Mouse (Mus musculus) MEL (cell line): ENCODE results near the gene Rerg. TPM values are rescaled to one million over a fixed set of nuclear protein-coding genes. Genes with fewer than 3 reads are reported as not detected.

Source experiments
- DNase-seq: peaks from one replicate; pipeline ENCODE4 v3.0.0; 2011; ENCODE audit warnings: low read depth, low spot score
- H3K27ac ChIP-seq: 2 replicates; pipeline ENCODE4 v1.5.1; 2012; ENCODE audit warnings: low read depth, mild to moderate bottlenecking, control low read depth, low read length, moderate library complexity; ENCODE audit not compliant: control insufficient read depth
- H3K27me3 ChIP-seq, 2 experiments: fragments of 150-350 bp in 1 of 2; sonication (generic) in 1 of 2; 2 replicates each; pipeline ENCODE4 v1.6.1; 2012; ENCODE audit warnings: low read length in 2 of 2, mild to moderate bottlenecking in 2 of 2, improper control_type of control experiment in 1 of 2, moderate library complexity in 1 of 2; ENCODE audit not compliant: insufficient read depth in 2 of 2, control insufficient read depth in 1 of 2
- H3K36me3 ChIP-seq, 2 experiments: 2 replicates each; pipeline ENCODE4 v1.6.1; 2012 to 2014; ENCODE audit warnings: low read length in 2 of 2, improper control_type of control experiment in 1 of 2, inconsistent platforms in 1 of 2, mild to moderate bottlenecking in 1 of 2; ENCODE audit not compliant: insufficient read depth in 2 of 2, control insufficient read depth in 1 of 2
- H3K4me1 ChIP-seq, 2 experiments: fragments of 150-350 bp in 1 of 2; sonication (generic) in 1 of 2; 2 replicates each; pipeline ENCODE4 v1.6.1; 2012; ENCODE audit warnings: low read length in 2 of 2, improper control_type of control experiment in 1 of 2, mild to moderate bottlenecking in 1 of 2; ENCODE audit not compliant: insufficient read depth in 2 of 2, control insufficient read depth in 1 of 2
- H3K4me3 ChIP-seq, 2 experiments: fragments of 150-350 bp in 1 of 2; sonication (generic) in 1 of 2; 2 replicates each; pipeline ENCODE4 v1.5.1; 2012; ENCODE audit warnings: low read depth in 2 of 2, low read length in 2 of 2, mild to moderate bottlenecking in 2 of 2, moderate library complexity in 2 of 2, control low read depth in 1 of 2, improper control_type of control experiment in 1 of 2; ENCODE audit not compliant: control insufficient read depth in 1 of 2, insufficient read depth in 1 of 2
- H3K79me2 ChIP-seq: 2 replicates; pipeline ENCODE4 v1.6.1; 2012; ENCODE audit warnings: mild to moderate bottlenecking, low read length, moderate library complexity; ENCODE audit not compliant: control insufficient read depth, poor library complexity, insufficient read depth
- H3K9ac ChIP-seq: 2 replicates; pipeline ENCODE4 v1.6.1; 2012; ENCODE audit warnings: low read depth, mild to moderate bottlenecking, control low read depth, low read length, moderate library complexity; ENCODE audit not compliant: control insufficient read depth, poor library complexity, severe bottlenecking
- H3K9me3 ChIP-seq: fragments of 150-350 bp; sonication (generic); replicated peaks from 2 replicates; pipeline ENCODE4 v1.6.1; 2012; ENCODE audit warnings: mild to moderate bottlenecking, low read length, improper control_type of control experiment, moderate library complexity; ENCODE audit not compliant: insufficient read depth
- BHLHE40 ChIP-seq: IDR thresholded peaks from 2 replicates; pipeline ENCODE4 v1.6.1; 2012; ENCODE audit warnings: low read depth, mild to moderate bottlenecking, inconsistent platforms, low read length, improper control_type of control experiment, borderline replicate concordance
- CTCF ChIP-seq, 3 experiments: IDR thresholded peaks in 2 of 3; conservative IDR thresholded peaks in 1 of 3; 2 replicates each; pipeline ENCODE4 v1.5.1; 2011 to 2012; ENCODE audit warnings: low read length in 3 of 3, low read depth in 2 of 3, mild to moderate bottlenecking in 2 of 3, improper control_type of control experiment in 1 of 3, inconsistent platforms in 1 of 3, mixed read lengths in 1 of 3, moderate library complexity in 1 of 3; ENCODE audit not compliant: control insufficient read depth in 1 of 3, insufficient read depth in 1 of 3, poor library complexity in 1 of 3, severe bottlenecking in 1 of 3
- E2F4 ChIP-seq: IDR thresholded peaks from 2 replicates; pipeline ENCODE4 v1.6.1; 2011; ENCODE audit warnings: low read depth, low read length, improper control_type of control experiment, borderline replicate concordance
- ETS1 ChIP-seq: IDR thresholded peaks from 2 replicates; pipeline ENCODE4 v1.6.1; 2012; ENCODE audit warnings: low read depth, mild to moderate bottlenecking, inconsistent platforms, low read length, improper control_type of control experiment, moderate library complexity
- HCFC1 ChIP-seq: IDR thresholded peaks from 2 replicates; pipeline ENCODE4 v1.6.1; 2012; ENCODE audit warnings: low read depth, mild to moderate bottlenecking, inconsistent platforms, low read length, improper control_type of control experiment, moderate library complexity
- KAT2A ChIP-seq: conservative IDR thresholded peaks from 2 replicates; pipeline ENCODE4 v1.6.1; 2012; ENCODE audit warnings: low read depth, low read length, improper control_type of control experiment, inconsistent platforms
- MAFK ChIP-seq: IDR thresholded peaks from 2 replicates; pipeline ENCODE4 v1.6.1; 2011; ENCODE audit warnings: low read depth, mild to moderate bottlenecking, low read length, improper control_type of control experiment, borderline replicate concordance
- MAX ChIP-seq: IDR thresholded peaks from 2 replicates; pipeline ENCODE4 v1.6.1; 2011; ENCODE audit warnings: low read length, improper control_type of control experiment
- MAZ ChIP-seq: IDR thresholded peaks from 2 replicates; pipeline ENCODE4 v1.6.1; 2012; ENCODE audit warnings: low read depth, mild to moderate bottlenecking, inconsistent platforms, low read length, improper control_type of control experiment
- MYB ChIP-seq: IDR thresholded peaks from 2 replicates; pipeline ENCODE4 v1.6.1; 2011; ENCODE audit warnings: mild to moderate bottlenecking, low read depth, low read length, improper control_type of control experiment
- NELFE ChIP-seq: IDR thresholded peaks from 2 replicates; pipeline ENCODE4 v1.6.1; 2011; ENCODE audit warnings: low read depth, low read length, improper control_type of control experiment
- POLR2AphosphoS5 ChIP-seq: IDR thresholded peaks from 2 replicates; pipeline ENCODE4 v1.6.1; 2012; ENCODE audit warnings: low read depth, borderline replicate concordance, mild to moderate bottlenecking, inconsistent platforms, low read length, moderate library complexity, mixed read lengths
- SIN3A ChIP-seq: IDR thresholded peaks from 2 replicates; pipeline ENCODE4 v1.6.1; 2012; ENCODE audit warnings: low read length, improper control_type of control experiment, inconsistent platforms
- TAL1 ChIP-seq: IDR thresholded peaks from 2 replicates; pipeline ENCODE4 v1.6.1; 2012; ENCODE audit warnings: mild to moderate bottlenecking, inconsistent platforms, low read length, moderate library complexity, mixed read lengths
- TCF12 ChIP-seq: IDR thresholded peaks from 2 replicates; pipeline ENCODE4 v1.6.1; 2014; ENCODE audit warnings: low read depth, mild to moderate bottlenecking, inconsistent platforms, low read length, improper control_type of control experiment, moderate library complexity
- USF1 ChIP-seq: IDR thresholded peaks from 2 replicates; pipeline ENCODE4 v1.6.1; 2014; ENCODE audit warnings: low read depth, mild to moderate bottlenecking, inconsistent platforms, low read length, improper control_type of control experiment, moderate library complexity
- polyA plus RNA-seq, 2 experiments: library from polyadenylated mRNA; stranded (reverse) in 1 of 2; unstranded in 1 of 2; fragments of >175 nt in 1 of 2; fragments of >200 nt in 1 of 2; gene quantifications; 2 replicates each; pipeline versions ENCODE4 v1.2.1 to v1.2.4; 2012; ENCODE audit warnings: low replicate concordance in 2 of 2, low read depth in 1 of 2; ENCODE audit not compliant: insufficient read length in 2 of 2, insufficient read depth in 1 of 2, missing spikeins in 1 of 2
- total RNA-seq: library from RNA; depleted of rRNA; stranded (reverse); fragments of 300-350 nt; gene quantifications from 2 replicates; pipeline ENCODE4 v1.2.3, GENCODE M21; 2012

Rerg gene
- total and polyA plus RNA-seq, 3 experiments = not detected

DNA sequence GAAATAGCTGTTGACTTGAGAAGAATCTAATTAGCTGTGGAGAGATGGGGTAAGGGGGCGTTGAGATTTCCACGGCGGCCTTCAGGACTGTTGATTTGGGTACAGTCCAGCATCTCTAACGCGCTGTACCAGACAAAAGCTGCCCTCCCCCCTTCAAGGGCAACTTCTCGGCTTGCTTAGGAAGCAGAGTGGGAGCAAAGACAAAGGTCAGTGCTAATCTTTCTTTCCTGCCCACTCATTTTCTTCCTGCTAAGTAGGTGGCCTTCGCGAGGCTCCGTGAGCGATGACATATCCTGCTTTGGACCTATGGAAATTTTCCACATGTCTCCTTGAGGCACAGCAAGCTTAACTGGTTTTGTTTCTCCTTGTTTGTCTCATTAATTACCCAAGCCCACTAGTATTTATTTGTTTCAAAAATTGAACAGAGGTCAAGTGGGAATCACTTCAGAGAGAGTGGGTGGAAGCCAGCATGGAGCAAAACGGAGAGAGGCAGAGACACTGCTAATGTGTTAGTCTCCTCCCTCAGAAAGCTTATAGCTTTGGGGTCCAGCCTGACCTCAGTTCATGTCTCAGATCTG, 25.2 kb downstream of the Rerg start:
- Histone ChIP-seq H3K4me1 (no peaks in the 10 kb centered on the region), H3K9me3 (no peaks in the 10 kb centered on the region), H3K9ac (no peak overlapping the region), H3K27ac (no peak overlapping the region), H3K36me3 (no peaks in the 10 kb centered on the region), H3K4me3 (no peak overlapping the region), H3K27me3 (no peaks in the 10 kb centered on the region)
- DNase-seq = no peak
- TF ChIP-seq ETS1 = no peak
- TF ChIP-seq POLR2AphosphoS5 = no peak
- no peak for TF ChIP-seq MYB
- TF ChIP-seq NELFE = no peak
- TF ChIP-seq HCFC1 = no peak
- no peak for TF ChIP-seq TCF12
- TF ChIP-seq MAX = no peak
- no peak for TF ChIP-seq MAZ
- no peak for TF ChIP-seq CTCF (IDR thresholded peaks at IDR 0.05 in 2 of 3, conservative IDR thresholded peaks at IDR 0.05 in 1 of 3; ENCODE audit: control insufficient read depth in 1 of 3, insufficient read depth in 1 of 3, low read depth in 2 of 3, low read length in 3 of 3, poor library complexity in 1 of 3, severe bottlenecking in 1 of 3)
- no peak for TF ChIP-seq MAFK
- no peak for TF ChIP-seq BHLHE40
- TF ChIP-seq, all 39 proteins: peak for 0
- no peaks in the 10 kb centered on the region for H3K79me2 ChIP-seq

- H3K36me3 ChIP-seq = no peaks in the 10 kb centered on the region
- no peak overlapping the region for H3K27ac ChIP-seq
- TF ChIP-seq E2F4 (no peak), KAT2A (no peak), SIN3A (no peak), MAFK (no peak), TCF12 (no peak), TAL1 (no peak), ETS1 (no peak), USF1 (no peak)
- no peaks in the 10 kb centered on the region for H3K79me2 ChIP-seq
- H3K4me3 ChIP-seq = no peak overlapping the region
- H3K4me1 ChIP-seq = no peaks in the 10 kb centered on the region
- H3K27me3 ChIP-seq = no peaks in the 10 kb centered on the region
- no peak overlapping the region for H3K9ac ChIP-seq
- H3K9me3 ChIP-seq = no peaks in the 10 kb centered on the region
- no peak for DNase-seq
Measured at GRCm38 (mm10) chr6:137144526-137144840, 25.8 kb downstream of the Rerg start.
